Mouse (Mus musculus) regulatory T cell (primary cell): ENCODE results near the gene Gcnt2.

Experiments
- in situ Hi-C: fragments of 300-600 bp; cut with MboI, MseI; formaldehyde crosslinking; loops from one replicate; pipeline ENCODE4 v1.15.1; 2025; ENCODE audit warnings: high pct_unique_total_duplicates

The Gcnt2 gene

DNA sequence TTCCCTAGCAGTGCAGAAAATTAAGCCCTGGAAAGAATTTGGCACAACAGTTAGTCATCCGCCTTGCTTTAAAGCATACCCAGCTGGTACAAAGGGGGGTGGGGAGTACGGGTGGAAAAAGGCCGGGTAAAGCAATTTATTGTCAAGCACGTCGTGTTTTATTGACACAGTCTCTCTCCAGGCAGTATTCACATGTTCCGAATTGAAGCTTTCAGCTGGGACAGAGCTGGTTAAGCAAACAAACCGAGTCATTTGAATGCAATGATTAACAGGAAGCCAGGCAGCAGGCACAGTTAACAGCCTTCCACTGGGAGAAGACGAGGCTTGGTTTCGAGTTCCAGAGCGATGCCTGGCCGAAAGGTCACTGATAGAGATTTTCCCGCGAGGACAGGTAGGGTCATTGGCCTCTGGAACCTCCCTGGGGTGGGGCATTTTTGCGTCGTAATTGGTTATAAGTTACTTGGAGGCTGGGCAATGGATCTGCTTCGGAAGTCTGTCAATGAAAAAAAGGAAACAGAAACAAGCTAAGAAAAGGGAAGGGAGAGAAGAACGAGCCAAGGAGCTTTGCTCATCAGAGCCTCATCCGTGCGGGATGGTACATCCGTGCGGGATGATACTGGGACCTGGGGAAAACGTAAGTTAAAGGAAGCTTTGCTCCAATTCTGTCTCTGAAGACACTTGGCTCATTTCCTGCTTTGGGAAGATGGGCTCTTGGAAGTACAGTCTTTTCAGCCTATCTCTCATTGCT is at the start of gene Gcnt2:
TSS of gene Gcnt2 (plus strand) at position 103 of the 748 bp plus-strand sequence.
- in situ Hi-C loops, result no loop called here

GRCm38 (mm10) chr13:40820617-40821016 is 38.9 kb upstream of the Gcnt2 start:
- in situ Hi-C loops, result no loop called here

- in situ Hi-C loops, result no loop called here
Measured at GRCm38 (mm10) chr13:40821911-40822310, 37.6 kb upstream of the Gcnt2 start.

DNA sequence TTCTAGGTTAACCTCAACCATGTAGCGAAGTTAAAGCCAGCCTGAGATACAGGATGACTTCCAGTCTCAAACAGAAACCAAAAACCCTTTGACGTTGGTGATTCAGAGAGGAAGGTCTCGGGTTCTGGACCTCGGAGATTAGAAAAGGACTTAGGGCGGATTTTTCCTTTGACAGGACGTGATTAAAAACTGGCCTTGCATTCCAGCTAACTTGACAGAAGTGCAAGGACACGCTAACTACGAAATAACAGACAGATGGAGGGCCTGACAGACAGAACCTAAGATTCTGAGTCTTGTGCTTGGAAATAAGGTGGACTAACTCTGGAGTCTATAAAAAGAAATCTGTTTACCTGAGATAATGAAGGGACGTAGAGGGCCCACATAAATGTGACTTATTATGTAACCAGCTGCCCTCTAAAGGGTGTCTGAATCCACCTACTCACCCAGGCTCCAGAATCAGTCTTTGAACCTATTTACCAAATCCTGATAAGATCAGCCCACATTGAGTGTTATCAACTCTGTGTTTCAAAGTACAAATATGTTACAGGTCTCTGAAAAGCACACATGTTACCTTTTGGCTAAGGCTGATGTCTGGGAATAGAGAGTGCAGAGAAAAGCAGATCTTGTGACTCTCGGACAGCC is 18.3 kb upstream of the Gcnt2 start:
- in situ Hi-C loops, result no loop called here

- in situ Hi-C loops, result no loop called here
Measured at GRCm38 (mm10) chr13:40842141-40842540, 17.4 kb upstream of the Gcnt2 start.

- in situ Hi-C loops, result no loop called here
Measured at GRCm38 (mm10) chr13:40843418-40844067, 16.0 kb upstream of the Gcnt2 start.

- in situ Hi-C loops, result no loop called here
Measured at GRCm38 (mm10) chr13:40844144-40844543, 15.4 kb upstream of the Gcnt2 start.

- in situ Hi-C loops, result loop anchor here (5.0 kb wide), 1 partner anchor 391 kb away; no protein-coding TSS in a partner anchor
Measured at GRCm38 (mm10) chr13:40845951-40846350, 13.6 kb upstream of the Gcnt2 start.

- in situ Hi-C loops, result loop anchor here (5.0 kb wide), 1 partner anchor 391 kb away; no protein-coding TSS in a partner anchor
Measured at GRCm38 (mm10) chr13:40846375-40846774, 13.2 kb upstream of the Gcnt2 start.

DNA sequence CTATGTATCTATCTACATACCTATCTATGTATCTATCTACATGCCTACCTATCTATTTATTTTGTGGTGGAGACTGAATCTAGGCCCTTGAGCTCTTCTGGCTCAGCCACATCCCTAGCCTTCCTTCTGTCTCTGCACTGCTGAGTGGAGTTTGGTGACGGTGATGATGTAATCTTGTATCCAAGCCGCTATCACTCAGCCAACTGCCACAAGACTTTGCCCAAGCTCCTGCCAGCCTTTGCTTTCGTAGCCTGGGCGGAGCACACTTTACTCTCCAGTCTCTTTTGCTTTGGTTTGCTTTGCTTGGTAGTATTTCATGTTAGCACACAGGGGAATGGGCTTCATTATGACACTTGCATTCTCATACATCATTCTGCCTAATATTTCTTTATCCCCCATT is 11.7 kb upstream of the Gcnt2 start:
- in situ Hi-C loops, result loop anchor here (5.0 kb wide), 1 partner anchor 389 kb away; no protein-coding TSS in a partner anchor

- in situ Hi-C loops, result no loop called here
Measured at GRCm38 (mm10) chr13:40850686-40851085, 8.9 kb upstream of the Gcnt2 start.

- in situ Hi-C loops, result no loop called here
Measured at GRCm38 (mm10) chr13:40851281-40851680, 8.3 kb upstream of the Gcnt2 start.

GRCm38 (mm10) chr13:40851961-40852360 is 7.6 kb upstream of the Gcnt2 start:
- in situ Hi-C loops, result no loop called here

DNA sequence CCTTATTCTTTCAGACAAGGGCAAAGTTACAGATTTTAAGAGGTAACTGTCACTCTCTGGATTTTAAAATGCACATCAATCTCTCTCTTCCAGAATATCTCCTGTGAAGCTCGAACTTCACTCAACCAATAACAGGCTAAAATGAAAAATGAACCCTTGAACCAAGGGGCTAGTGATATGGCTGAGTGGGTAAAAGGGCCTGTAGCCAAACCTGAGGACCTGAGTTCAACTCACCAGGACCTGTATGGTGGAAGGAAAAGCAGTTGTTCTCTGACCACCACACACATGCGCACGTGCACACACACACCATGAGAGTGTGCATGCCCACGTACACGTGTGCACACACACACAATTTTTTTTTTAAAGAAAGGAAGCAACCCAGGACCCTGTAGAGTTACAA is 6.8 kb upstream of the Gcnt2 start:
- in situ Hi-C loops, result no loop called here

GRCm38 (mm10) chr13:40853842-40854241 is 5.7 kb upstream of the Gcnt2 start:
- in situ Hi-C loops, result no loop called here

DNA sequence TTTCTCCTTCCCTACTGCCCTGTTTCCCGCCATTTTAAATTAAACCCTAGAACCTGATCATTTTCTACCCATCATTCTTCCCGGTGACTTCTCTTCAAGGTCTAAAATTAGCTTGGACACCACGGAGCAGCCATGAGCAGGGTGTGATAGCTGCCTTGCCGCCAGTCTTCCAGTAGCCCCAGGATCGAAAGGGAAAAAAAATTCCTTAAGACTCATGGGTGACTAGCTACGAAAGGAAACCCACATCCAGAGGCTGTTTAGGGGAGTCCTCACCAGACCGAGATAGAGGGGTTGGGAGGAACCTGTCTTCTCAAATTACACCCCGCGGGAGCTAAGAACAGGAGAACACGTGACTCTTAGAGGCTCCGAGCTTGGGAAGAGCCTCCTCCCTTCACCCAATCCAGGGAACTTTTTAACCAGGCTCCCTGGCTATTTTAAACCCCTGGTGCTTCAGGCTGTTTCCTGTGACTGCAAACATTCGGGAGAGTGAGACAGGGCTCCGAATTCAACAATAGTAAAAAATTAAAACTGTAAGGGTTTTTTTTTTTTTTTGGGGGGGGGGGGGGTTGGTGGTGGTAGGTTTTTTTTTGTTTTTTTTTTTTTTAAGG is 5.0 kb upstream of the Gcnt2 start:
- in situ Hi-C loops, result no loop called here

DNA sequence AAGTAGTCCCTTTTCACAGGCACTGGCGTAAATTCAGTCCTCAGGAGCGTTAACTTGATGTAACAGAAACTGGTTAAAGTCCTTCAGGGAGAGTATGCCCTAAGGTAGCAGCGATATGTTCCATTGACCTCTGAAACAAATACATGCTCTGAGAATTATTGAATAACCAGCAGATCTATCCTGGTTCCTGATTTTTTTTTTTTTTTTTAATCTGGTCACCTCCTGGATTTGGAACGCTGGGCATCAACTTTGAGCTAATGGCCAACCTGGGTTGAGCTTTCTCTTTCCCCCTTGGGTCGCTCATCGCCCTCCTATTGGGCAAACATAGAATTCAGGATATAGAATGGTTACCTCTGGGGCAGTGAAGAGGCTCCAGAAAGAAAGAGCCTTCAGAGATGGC is 4.3 kb upstream of the Gcnt2 start:
- in situ Hi-C loops, result no loop called here

DNA sequence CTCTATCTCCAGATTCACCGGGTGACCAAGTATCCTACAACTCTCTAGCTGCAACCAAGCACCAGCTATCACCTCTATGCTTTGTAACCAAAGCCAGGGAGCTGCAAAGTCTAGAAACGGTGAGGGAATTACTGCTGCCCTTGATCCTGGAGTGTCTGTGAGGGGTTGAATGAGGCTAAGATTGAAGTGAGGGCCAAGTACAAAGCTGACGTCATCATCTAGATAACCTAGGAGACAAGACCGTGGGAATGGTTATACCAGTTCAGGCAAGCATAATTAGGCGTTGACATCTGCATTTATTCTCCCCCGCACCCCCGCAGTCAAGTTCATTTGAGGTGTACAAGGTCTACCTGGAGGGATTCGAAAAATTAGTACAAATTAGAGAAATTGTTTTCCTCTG is 2.8 kb upstream of the Gcnt2 start:
- in situ Hi-C loops, result no loop called here

GRCm38 (mm10) chr13:40857281-40857818 is 2.2 kb upstream of the Gcnt2 start:
- in situ Hi-C loops, result no loop called here

GRCm38 (mm10) chr13:40859225-40859624 is 329 bp upstream of the Gcnt2 start:
- in situ Hi-C loops, result no loop called here

DNA sequence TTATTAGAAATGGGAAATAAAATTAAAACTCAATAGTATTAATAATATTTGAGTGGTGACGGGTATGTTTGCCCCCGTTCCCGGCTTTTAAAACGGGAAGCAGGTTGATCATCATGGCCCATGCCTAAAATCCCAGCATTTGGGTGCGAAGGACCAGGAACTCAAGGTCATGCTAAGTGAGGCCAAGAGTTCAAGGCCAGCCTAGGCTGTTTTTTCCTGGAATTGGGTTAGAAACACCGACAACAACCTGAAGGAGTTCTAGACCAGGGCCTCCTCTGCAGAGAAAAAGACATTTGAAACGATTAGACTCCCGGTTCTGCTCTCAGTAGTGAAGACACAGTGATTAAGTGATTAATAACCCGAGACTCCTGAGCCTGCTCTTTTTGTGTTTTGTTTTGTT is 3.5 kb downstream of the Gcnt2 start:
- in situ Hi-C loops, result no loop called here
